Mouse (Mus musculus): ENCODE measurements around the gene Sun3. TPM values are rescaled to one million over a fixed set of nuclear protein-coding genes. Genes with fewer than 3 reads are reported as not detected.

Sun3 gene
- polyA plus RNA-seq, 1 experiment from 2014 or later: not detected

DNA sequence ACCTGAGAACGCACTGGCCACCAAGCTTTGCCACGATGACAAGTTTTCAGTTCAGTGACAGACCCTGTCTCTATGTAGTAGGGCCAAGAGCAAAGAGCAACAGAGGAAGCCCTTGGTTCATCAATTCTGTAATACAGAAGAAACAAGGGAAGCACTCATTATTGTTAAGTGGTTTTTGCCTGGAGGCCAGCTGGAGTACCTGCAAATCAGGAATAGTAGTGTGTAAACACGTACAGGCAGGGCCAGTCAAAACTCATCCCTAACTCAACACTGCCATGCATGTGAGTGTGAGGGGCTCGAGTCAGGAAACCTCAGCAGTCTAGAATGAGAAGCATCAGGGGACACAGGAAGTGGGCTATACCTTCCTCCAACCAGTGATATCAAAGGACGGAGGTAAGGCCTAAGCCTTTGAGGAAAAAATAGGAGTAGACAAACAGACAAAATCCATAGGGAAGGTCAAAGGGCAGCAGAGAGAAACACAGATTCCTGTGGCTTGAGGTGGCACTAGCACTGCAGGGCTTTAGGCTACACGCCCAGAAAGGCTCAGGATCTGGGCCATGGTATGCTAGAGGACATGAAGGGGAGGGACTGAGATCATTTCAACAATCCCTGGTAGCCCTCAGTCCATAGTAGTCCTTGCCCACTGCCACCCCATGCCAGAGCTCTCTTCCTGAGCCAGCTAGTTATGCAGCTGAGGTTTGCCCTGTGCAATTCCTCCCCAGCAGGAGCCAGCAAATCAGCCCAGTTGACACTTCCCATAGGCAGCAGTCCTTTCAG is 30.1 kb downstream of the Sun3 start:
- Histone ChIP-seq H3K4me3 (ENCODE audit: inconsistent target) (no peak overlapping the region), H3K27ac (no peak overlapping the region), H3K36me3 (ENCODE audit: inconsistent target) (no peaks in the 10 kb centered on the region), H3K79me2 (ENCODE audit: inconsistent target) (no peaks in the 10 kb centered on the region)
- WGBS (ENCODE audit: missing documents): 79% methylated on average over 6 of the region's 6 CpGs

DNA sequence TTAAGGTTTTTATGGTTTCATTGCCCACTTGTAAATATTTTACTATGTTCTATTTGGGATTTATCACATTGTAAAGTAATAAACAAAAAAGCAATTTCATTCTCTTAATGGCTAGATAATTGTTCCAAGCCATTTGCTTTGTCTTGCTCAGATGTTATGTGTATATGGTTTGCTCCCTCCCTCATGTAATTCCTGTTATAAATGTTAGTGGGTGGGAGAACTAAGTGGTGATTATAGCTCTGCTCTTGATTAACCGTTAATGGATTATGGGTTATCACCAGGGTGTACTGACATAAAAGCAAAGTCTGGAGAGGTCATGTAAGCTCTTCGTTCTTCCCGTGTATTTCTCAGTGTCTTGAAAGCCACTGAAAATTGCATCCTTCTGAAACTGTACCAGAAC is 34.1 kb downstream of the Sun3 start:
- WGBS (ENCODE audit: missing documents): 88% methylated on average over 3 of the region's 3 CpGs
- Histone ChIP-seq H3K79me2 (ENCODE audit: inconsistent target) (no peaks in the 10 kb centered on the region; the same call in 1 of the 2 replicates), H3K4me3 (ENCODE audit: inconsistent target) (no peak overlapping the region), H3K36me3 (ENCODE audit: inconsistent target) (no peaks in the 10 kb centered on the region), H3K27ac (no peak overlapping the region)

DNA sequence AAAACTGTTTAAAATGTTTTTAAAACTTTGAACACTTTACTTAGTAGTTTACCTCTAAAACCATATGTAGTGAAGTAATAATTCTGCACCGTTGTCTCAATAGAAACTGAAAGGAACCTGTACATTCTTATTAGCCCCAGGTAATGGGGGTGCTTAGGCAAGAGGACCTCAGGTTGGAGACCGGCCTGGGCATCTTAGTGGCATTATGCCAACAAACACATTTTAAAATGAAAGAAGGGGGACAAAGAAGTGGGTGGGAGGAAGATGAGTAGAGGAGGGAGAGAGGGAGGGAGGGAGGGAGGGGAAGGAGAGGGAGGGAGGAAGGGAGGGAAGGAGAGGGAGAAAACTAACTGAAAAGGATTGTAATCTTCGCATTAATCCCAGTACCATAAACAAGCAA is 37.4 kb downstream of the Sun3 start:
- peak overlapping the region; percentile 75 for H3K4me3 ChIP-seq (ENCODE audit: inconsistent target)
- H3K79me2 ChIP-seq (ENCODE audit: inconsistent target): no peaks in the 10 kb centered on the region; the same call in 1 of the 2 replicates
- no peak overlapping the region for H3K27ac ChIP-seq
- 4% methylated on average over 3 of the region's 3 CpGs for WGBS (ENCODE audit: missing documents)
- 0 out of 2 replicates have a peak, but pooled peaks cover 4% of the 10 kb centered on the region for H3K36me3 ChIP-seq (ENCODE audit: inconsistent target)

DNA sequence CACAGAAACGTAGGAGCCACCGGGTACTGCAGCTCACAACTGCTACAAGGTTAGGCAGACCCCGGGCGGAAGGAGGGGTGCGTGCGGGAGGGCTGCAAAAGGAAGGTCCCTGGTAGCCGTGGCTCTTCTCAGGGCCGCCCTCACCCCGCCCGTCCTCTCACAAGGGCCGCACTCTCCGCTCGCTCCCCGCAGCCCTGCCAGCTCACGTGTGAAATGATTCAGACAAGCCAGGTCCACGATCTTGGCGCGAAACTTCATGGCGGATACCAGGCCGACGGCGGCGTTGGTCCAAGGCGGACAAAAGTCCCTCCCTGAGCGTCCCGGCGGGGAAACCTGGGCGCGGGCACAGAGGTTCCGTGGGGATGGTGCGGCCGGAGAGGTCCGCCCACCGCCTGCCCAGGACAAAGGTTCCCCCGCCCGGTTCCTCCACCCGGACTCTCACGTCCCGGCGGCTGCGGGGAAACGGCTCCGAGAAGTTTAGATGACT is 37.9 kb downstream of the Sun3 start, which contains the start of gene Hus1:
TSS of gene Hus1 (minus strand) at position 339 of the 487 bp plus-strand sequence.
- Histone ChIP-seq H3K36me3 (ENCODE audit: inconsistent target) (peaks cover 4% of the 10 kb centered on the region; the same call in 1 of the 2 replicates), H3K27ac (0 out of 2 replicates have a peak within 1 kb of the TSS, but pooled peaks have one; percentile 15), H3K79me2 (ENCODE audit: inconsistent target) (no peaks in the 10 kb centered on the region; the same call in 1 of the 2 replicates), H3K4me3 (ENCODE audit: inconsistent target) (peak within 1 kb of the TSS; percentile 75)
- WGBS (ENCODE audit: missing documents): under 1% methylated on average over 39 of the region's 43 CpGs

DNA sequence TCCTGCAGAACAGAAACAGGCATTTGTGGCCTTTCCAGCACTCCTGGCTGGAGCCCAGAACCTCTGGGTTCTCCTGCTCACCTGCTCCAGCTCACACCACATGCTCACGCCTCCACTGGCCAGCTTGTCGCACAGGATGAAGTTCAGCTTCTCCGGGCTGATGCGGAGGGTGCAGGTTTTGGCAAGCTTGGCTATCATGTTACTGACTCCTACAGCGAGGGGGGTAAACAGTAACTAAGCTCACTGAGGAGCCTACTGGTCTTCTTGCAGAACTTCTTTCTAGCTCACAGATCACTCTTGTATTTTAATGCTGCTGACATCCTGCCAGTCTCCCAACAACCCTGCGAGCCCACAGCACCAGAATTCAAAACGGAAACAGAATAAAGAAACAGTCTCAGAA is 38.4 kb downstream of the Sun3 start:
- under 1% methylated on average over 7 of the region's 7 CpGs for WGBS (ENCODE audit: missing documents)
- Histone ChIP-seq H3K36me3 (ENCODE audit: inconsistent target) (peaks cover 4% of the 10 kb centered on the region; the same call in 1 of the 2 replicates), H3K27ac (0 out of 2 replicates have a peak overlapping the region, but pooled peaks have one; percentile 15), H3K79me2 (ENCODE audit: inconsistent target) (no peaks in the 10 kb centered on the region; the same call in 1 of the 2 replicates), H3K4me3 (ENCODE audit: inconsistent target) (peak overlapping the region; percentile 75)

DNA sequence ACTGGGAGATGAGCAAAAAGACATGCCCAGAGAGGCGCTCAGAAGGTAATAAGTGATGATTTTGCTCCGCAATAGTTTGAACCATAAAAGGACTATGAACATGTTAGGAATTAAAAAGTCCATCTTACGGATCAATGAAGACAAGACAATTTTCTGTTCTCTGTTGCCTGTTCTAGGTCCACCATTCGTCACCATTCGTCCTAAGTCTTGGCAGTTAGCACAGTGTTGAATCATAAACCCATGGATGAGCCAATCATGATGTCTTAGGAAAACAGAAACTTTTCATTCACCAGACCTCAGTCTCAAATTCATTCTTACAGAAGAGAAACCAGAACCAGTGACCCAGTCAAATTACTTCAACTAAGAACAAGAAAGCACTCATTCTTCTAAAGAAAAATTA is 40.0 kb downstream of the Sun3 start:
- no peak overlapping the region for H3K4me3 ChIP-seq (ENCODE audit: inconsistent target)
- no peaks in the 10 kb centered on the region; the same call in 1 of the 2 replicates for H3K79me2 ChIP-seq (ENCODE audit: inconsistent target)
- H3K36me3 ChIP-seq (ENCODE audit: inconsistent target): peaks cover 13% of the 10 kb centered on the region; the same call in 1 of the 2 replicates
- 96% methylated on average over 5 of the region's 5 CpGs for WGBS (ENCODE audit: missing documents)
- H3K27ac ChIP-seq: no peak overlapping the region

DNA sequence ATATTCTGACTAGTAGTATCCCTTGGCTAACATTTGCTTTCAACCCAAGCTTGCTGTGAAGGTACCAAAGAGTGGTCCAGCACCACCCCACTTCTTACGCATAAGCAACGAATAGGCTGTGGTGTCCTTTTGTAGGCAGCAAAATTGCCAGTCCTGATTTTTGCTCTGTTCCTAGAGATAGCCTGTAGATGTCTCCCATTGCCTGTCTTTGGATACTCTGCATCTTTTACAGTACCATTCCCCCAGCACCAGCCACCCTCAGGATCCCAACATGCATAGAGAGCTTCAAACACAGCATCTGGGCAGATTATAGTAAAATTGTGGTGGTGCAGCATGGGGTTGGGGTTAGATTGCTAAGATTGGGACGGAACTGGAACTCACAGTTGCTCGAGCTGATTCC is 60.7 kb downstream of the Sun3 start:
- 94% methylated on average over 4 of the region's 4 CpGs for WGBS (ENCODE audit: missing documents)
- H3K79me2 ChIP-seq (ENCODE audit: inconsistent target): no peaks in the 10 kb centered on the region
- H3K27ac ChIP-seq: no peak overlapping the region
- no peaks in the 10 kb centered on the region; the same call in 1 of the 2 replicates for H3K36me3 ChIP-seq (ENCODE audit: inconsistent target)
- no peak overlapping the region for H3K4me3 ChIP-seq (ENCODE audit: inconsistent target)

DNA sequence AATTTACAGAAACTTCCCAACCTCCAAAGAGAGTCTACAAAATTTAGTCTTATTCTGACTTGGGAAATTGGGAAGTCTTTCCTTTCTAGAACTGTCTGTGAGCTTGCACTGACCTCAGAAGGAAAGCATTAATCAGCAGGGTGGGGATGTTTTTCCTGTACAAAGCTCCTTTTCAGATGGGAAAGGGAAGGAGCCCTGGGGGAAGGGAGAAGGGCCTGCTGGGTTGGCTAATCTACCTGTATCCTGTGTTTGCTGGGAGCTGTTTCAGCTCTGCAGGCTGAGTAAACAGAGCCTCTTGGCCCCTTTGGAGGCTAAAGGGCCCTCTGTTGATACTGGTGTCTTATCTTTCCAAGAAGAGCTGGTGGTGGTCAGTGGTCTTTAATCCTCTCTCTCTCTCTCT is 62.7 kb downstream of the Sun3 start:
- H3K36me3 ChIP-seq (ENCODE audit: inconsistent target): no peaks in the 10 kb centered on the region
- H3K4me3 ChIP-seq (ENCODE audit: inconsistent target): no peak overlapping the region
- H3K27ac ChIP-seq: no peak overlapping the region
- no peaks in the 10 kb centered on the region for H3K79me2 ChIP-seq (ENCODE audit: inconsistent target)

DNA sequence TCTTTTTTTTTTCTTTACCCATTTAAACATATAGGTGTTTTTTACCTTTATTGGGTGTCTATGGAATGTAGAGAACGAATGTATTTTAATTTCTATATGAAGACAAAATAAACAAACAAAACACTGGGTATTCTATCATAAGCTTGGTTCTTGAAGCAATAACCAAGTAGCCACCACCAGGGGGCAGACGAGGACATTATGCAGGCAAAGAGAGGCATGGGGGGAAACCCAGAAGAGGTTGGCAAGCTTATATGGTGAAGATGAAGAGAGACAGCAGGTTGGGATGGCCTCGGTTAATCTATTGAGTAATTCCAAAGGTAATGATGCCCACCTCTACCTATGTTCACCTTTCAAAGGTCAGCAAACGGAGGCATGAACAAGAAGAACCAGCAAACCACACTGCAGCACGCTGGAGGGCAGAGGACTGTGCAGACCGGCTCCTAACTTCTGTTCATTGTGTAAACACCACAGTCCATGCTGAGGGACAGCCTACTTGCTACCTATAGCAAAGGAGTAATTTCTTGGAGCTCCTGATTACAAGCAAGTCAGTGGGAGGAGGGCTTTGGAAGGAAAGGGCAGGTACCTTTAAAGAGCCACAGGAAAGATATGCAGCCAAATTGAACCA is 65.4 kb downstream of the Sun3 start:
- Histone ChIP-seq H3K27ac (no peak overlapping the region), H3K36me3 (ENCODE audit: inconsistent target) (no peaks in the 10 kb centered on the region), H3K79me2 (ENCODE audit: inconsistent target) (no peaks in the 10 kb centered on the region), H3K4me3 (ENCODE audit: inconsistent target) (no peak overlapping the region)
- WGBS (ENCODE audit: missing documents): 45% methylated on average over 6 of the region's 6 CpGs

DNA sequence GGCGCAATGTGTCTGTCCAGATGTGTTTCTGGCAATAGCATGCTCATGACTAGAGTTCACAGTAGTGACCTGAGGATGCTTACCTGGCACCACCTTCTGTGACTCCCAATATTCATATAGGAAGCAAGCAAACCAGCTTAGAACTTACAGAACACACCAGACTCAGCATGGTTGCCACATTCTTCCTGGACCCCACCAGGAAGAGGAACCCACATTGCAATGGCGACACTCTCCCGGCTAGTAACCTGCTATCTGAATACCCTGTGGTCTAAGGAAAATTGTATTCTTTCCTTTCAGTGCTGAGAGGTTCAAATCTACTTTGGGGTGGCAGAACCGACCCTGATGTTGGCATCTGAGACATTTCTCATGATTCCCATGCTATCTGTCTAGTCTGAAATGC is 70.6 kb downstream of the Sun3 start:
- H3K79me2 ChIP-seq (ENCODE audit: inconsistent target): no peaks in the 10 kb centered on the region
- H3K4me3 ChIP-seq (ENCODE audit: inconsistent target): no peak overlapping the region
- no peak overlapping the region for H3K27ac ChIP-seq
- WGBS (ENCODE audit: missing documents): 52% methylated on average over 4 of the region's 4 CpGs
- no peaks in the 10 kb centered on the region for H3K36me3 ChIP-seq (ENCODE audit: inconsistent target)

DNA sequence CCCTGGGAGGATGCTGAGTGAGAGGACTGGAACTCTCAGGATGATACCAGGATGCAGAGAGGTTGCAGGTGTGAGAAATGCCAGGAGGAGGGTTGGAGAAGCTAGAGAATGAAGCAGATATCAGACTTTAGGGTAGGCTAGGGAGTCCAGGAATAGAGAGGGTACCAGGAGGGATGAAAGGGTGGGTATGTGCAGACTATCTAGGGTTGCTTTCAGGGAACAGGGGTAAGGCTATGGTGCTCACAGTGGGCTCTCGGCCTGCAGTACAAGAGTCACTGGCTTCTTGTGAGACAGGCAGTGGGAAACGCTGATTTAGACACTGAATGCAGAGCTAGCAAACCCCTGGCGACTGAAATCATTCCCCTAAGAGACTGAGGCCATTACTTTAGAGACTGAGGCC is 75.6 kb downstream of the Sun3 start, which contains the start of gene Pkd1l1:
TSS of gene Pkd1l1 (minus strand) at position 101 of the 400 bp plus-strand sequence.
- Histone ChIP-seq H3K27ac (no peak within 1 kb of the TSS), H3K36me3 (ENCODE audit: inconsistent target) (no peaks in the 10 kb centered on the region), H3K79me2 (ENCODE audit: inconsistent target) (no peaks in the 10 kb centered on the region), H3K4me3 (ENCODE audit: inconsistent target) (no peak within 1 kb of the TSS)
- WGBS (ENCODE audit: missing documents): 90% methylated on average over 3 of the region's 3 CpGs

DNA sequence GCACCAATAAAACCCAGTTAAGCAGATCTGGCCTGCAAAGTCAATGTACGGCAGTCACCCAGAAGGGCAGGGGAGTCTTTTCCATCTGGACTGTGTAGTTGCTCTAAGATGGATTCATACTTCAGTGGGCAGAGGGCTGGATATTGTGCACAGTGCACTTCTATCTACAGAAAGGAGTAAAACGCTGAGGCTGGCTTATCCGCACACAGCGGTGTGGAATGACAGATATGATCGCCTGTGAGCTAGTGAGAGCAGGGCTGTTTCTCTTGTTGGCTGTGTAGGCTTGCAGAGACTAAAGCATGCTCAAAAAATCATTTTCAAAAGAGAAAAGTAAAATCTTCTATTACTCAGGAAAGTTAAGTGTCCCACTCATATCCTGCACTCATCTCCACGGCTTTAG is 76.7 kb downstream of the Sun3 start:
- H3K27ac ChIP-seq: no peak overlapping the region
- H3K36me3 ChIP-seq (ENCODE audit: inconsistent target): no peaks in the 10 kb centered on the region
- WGBS (ENCODE audit: missing documents): 95% methylated on average over 6 of the region's 6 CpGs
- H3K79me2 ChIP-seq (ENCODE audit: inconsistent target): no peaks in the 10 kb centered on the region
- no peak overlapping the region for H3K4me3 ChIP-seq (ENCODE audit: inconsistent target)

DNA sequence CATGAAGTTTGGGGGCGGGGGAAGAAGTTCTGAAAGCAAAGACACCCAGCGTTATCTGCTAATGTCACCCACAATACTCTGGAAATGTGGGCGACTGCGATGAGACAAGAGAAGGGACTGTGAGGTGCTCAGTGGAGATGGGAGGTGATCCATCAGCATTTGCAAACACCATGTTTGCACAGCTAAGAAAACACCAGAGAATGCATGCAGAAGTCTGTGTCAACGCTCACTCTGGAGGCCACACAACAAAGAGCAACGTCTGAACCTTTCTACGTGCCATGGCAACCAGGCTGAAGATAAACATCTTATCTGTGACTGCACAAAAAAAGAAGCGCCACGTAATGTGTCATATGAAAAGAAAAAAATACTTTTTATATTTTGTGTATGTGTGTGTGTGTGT is 78.3 kb downstream of the Sun3 start:
- no peak overlapping the region for H3K4me3 ChIP-seq (ENCODE audit: inconsistent target)
- no peak overlapping the region for H3K27ac ChIP-seq
- WGBS (ENCODE audit: missing documents): 91% methylated on average over 9 of the region's 9 CpGs
- H3K79me2 ChIP-seq (ENCODE audit: inconsistent target): no peaks in the 10 kb centered on the region
- no peaks in the 10 kb centered on the region for H3K36me3 ChIP-seq (ENCODE audit: inconsistent target)

DNA sequence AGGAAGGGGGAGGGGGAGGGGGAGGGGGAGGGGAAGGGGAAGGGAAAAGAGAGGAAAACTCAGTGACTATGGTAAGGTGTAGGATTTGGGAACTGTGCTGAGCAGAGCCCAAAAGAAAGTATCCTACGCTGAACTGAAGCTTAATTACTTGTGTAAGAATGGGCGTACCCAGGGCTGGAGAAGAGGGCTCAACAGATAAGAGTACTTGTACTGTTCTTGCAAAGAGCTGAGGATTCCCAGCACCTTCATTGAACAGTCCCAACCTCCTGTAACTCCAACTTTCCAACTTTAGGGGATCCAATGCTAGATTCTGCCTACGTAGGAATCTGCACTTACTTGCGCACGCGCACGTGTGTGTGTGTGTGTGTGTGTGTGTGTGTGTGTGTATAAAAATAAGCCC is 80.7 kb downstream of the Sun3 start:
- Histone ChIP-seq H3K4me3 (ENCODE audit: inconsistent target) (no peak overlapping the region), H3K36me3 (ENCODE audit: inconsistent target) (no peaks in the 10 kb centered on the region), H3K79me2 (ENCODE audit: inconsistent target) (no peaks in the 10 kb centered on the region), H3K27ac (no peak overlapping the region)
- 94% methylated on average over 7 of the region's 7 CpGs for WGBS (ENCODE audit: missing documents)
